Mouse (Mus musculus) kidney, embryonic 16.5 days (tissue): ENCODE measurements around the gene Ergic1. TPM values are rescaled to one million over a fixed set of nuclear protein-coding genes. Genes with fewer than 3 reads are reported as not detected.

ENCODE experiments used
- ATAC-seq: fragments of 200-750 bp; cut with Nextera tagmentation; 2 replicates; pipeline ENCODE4 v1.8.0; 2017; ENCODE audit warnings: moderate TSS enrichment; ENCODE audit not compliant: low FRiP score, low TSS enrichment
- H3K27ac ChIP-seq: fragments of 300-500 bp; sonication (generic); 2 replicates; pipeline ENCODE4 v1.5.1; 2014; ENCODE audit warnings: low read length
- H3K27me3 ChIP-seq: fragments of 300-500 bp; sonication (generic); 2 replicates; pipeline ENCODE4 v1.6.1; 2014; ENCODE audit warnings: low read length, control low read depth, mixed read lengths; ENCODE audit not compliant: insufficient read depth
- H3K36me3 ChIP-seq: fragments of 300-500 bp; sonication (generic); 2 replicates; pipeline ENCODE4 v1.6.1; 2014; ENCODE audit warnings: low read length, control low read depth, mixed read lengths; ENCODE audit not compliant: insufficient read depth
- H3K4me1 ChIP-seq: fragments of 300-500 bp; sonication (generic); 2 replicates; pipeline ENCODE4 v1.6.1; 2014; ENCODE audit warnings: low read length, control low read depth, mixed read lengths; ENCODE audit not compliant: insufficient read depth
- H3K4me2 ChIP-seq: fragments of 300-500 bp; sonication (generic); replicated peaks from 2 replicates; pipeline ENCODE4 v1.6.1; 2014; ENCODE audit warnings: low read depth, low read length
- H3K4me3 ChIP-seq: fragments of 300-500 bp; sonication (generic); 2 replicates; pipeline ENCODE4 v1.5.1; 2014; ENCODE audit warnings: mild to moderate bottlenecking, low read length
- H3K9ac ChIP-seq: fragments of 300-500 bp; sonication (generic); replicated peaks from 2 replicates; pipeline ENCODE4 v1.6.1; 2014; ENCODE audit warnings: low read length
- H3K9me3 ChIP-seq: fragments of 300-500 bp; sonication (generic); 2 replicates; pipeline ENCODE4 v1.6.1; 2016; ENCODE audit warnings: low read length, control low read depth
- WGBS: fragments of 180-500 bp; shearing (Covaris S2); extraction: QIAGEN DNeasy Blood & Tissue Kit; methylation state at CpG from one replicate; pipeline ENCODE4 v1.1.7; 2014; 5-methylcytosine and 5-hydroxymethylcytosine counted together
- polyA plus RNA-seq: library from polyadenylated mRNA; unstranded; fragments of >200 nt; fragmentation: Nextera tagmentation; extraction: Ambion mirVana; gene quantifications from 2 replicates; pipeline ENCODE4 v1.2.1, GENCODE M21; 2015

Ergic1 gene
- polyA plus RNA-seq, 1 experiment from 2014 or later = 131 TPM

DNA sequence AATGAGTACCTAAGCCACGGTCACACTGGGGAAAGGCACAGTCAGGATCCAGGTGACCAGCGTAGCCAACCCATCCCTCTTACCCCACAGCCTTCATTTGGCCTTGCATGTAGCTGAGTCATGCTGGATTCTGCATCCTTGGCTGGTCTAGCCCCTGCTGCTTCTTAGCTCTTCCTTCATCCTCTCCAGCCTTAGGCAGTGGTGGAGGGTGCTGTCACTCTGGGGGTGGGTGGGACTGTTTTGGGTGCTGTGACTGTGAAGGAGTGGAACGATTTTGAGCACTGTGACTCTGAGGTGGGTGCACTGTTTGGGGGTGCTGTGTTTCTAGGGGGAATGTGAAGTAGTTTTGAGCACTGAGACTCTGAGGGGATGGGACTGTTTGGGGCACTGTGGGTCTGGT lies 67.6 kb downstream of the Ergic1 start:
- Histone ChIP-seq H3K36me3 (peaks cover 61% of the 10 kb centered on the region), H3K4me2 (no peak overlapping the region), H3K9me3 (no peaks in the 10 kb centered on the region), H3K4me1 (no peaks in the 10 kb centered on the region), H3K27ac (no peak overlapping the region), H3K4me3 (no peak overlapping the region), H3K9ac (no peak overlapping the region), H3K27me3 (no peaks in the 10 kb centered on the region)
- WGBS = 88% methylated on average over 3 of the region's 3 CpGs
- ATAC-seq = no peak

DNA sequence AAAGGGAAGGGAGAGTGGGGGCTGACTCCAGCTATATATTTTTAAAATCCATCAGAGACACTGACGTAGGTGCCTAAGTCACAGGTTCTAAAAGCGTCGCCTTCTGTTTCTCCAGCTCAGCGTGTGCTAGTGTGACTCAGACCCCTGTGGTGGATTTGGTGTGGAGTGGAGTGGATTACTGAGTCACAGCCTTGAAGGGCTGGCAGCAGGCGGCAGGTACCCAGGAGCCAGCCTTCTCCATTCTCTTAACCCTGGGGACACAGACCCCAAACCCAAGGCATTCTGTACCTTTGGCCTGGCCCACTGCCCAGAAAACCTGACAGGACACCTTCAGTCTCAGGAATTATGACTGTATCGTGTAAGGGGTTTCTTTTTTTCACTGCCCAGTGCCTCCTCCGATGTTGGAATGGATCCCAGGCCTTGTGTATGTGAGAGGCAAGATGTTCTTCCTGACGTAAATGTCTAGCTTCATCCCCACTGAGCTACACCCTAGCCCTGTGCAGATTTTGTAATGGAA lies 70.6 kb downstream of the Ergic1 start:
- no peak for ATAC-seq
- no peak overlapping the region for H3K27ac ChIP-seq
- H3K36me3 ChIP-seq = peaks cover 53% of the 10 kb centered on the region
- no peak overlapping the region for H3K9ac ChIP-seq
- no peaks in the 10 kb centered on the region for H3K27me3 ChIP-seq
- WGBS = 79% methylated on average over 8 of the region's 8 CpGs
- H3K4me1 ChIP-seq = no peaks in the 10 kb centered on the region
- no peaks in the 10 kb centered on the region for H3K9me3 ChIP-seq
- H3K4me3 ChIP-seq = no peak overlapping the region
- no peak overlapping the region for H3K4me2 ChIP-seq

DNA sequence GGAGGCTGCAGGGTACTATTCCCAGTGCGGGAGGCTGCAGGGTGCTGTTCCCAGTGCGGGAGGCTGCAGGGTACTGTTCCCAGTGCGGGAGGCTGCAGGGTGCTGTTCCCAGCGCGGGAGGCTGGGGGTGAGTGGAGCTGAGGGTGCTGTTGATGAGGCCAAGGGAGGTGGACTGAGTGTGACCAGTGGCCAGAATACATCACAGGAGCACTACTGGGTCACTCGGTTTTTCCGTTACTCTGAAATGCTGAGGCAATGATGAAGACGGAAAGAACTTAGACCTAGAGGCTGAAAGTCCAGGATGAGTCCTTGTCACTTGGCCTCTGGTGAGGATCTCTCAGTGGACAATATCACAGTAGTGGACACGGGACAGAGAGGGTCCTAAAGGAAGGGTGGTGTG lies 71.9 kb downstream of the Ergic1 start:
- WGBS = 91% methylated on average over 8 of the region's 9 CpGs
- Histone ChIP-seq H3K27ac (no peak overlapping the region), H3K36me3 (peaks cover 49% of the 10 kb centered on the region)

DNA sequence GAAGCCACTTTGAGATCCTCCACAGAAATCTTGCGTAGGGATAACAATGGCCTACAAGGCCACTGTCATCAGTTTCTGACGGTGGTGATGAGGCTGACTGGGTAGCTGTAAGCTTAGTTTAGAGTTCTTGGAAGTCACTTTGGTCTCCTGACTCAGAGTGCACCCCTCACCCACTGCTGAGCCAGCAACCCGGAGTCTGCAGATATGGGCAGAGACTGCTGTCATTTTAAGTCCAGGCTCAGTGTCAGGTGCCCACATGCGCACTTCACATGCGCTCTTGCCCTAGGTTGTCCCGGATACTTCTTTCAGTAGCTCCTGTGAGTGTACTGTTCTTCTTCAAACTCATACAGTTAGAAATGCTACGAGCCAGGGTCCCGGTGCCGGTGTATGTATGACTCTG lies 72.6 kb downstream of the Ergic1 start:
- Histone ChIP-seq H3K4me3 (no peak overlapping the region), H3K4me2 (no peak overlapping the region), H3K4me1 (peaks cover 3% of the 10 kb centered on the region; the same call in 1 of the 2 replicates), H3K9me3 (no peaks in the 10 kb centered on the region), H3K9ac (no peak overlapping the region), H3K27me3 (no peaks in the 10 kb centered on the region), H3K27ac (no peak overlapping the region), H3K36me3 (peaks cover 49% of the 10 kb centered on the region)
- ATAC-seq = no peak
- WGBS = 95% methylated on average over 9 of the region's 9 CpGs

More for the DNA sequence above, 71.9 kb downstream of the Ergic1 start:
- no peak overlapping the region for H3K4me3 ChIP-seq
- H3K4me2 ChIP-seq = no peak overlapping the region
- no peaks in the 10 kb centered on the region for H3K9me3 ChIP-seq
- no peak for ATAC-seq
- H3K27me3 ChIP-seq = no peaks in the 10 kb centered on the region
- H3K4me1 ChIP-seq = peaks cover 3% of the 10 kb centered on the region; the same call in 1 of the 2 replicates
- H3K9ac ChIP-seq = no peak overlapping the region

DNA sequence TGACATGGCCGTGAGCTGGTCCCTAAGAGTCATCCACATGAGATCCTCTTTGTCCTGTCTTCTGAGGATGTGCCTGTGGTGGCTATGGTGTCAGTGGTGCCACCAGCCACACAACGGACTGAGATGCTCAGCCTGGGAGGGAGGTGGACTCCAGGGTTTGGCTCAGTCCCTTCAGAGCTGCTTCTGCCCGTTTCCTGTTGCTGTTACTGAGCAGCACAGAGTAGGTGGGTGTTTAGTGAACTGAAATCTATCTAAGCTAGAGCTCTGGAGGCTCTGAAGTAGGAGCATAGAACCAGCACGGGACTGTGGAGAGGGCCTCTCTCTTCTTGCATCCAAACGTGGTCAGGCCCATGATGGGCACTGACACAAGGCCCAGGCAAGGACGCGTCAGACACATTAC lies 73.2 kb downstream of the Ergic1 start:
- no peak overlapping the region for H3K27ac ChIP-seq
- H3K9me3 ChIP-seq = no peaks in the 10 kb centered on the region
- H3K36me3 ChIP-seq = peaks cover 49% of the 10 kb centered on the region
- no peak overlapping the region for H3K9ac ChIP-seq
- no peak overlapping the region for H3K4me2 ChIP-seq
- no peak overlapping the region for H3K4me3 ChIP-seq
- no peak for ATAC-seq
- H3K4me1 ChIP-seq = peaks cover 3% of the 10 kb centered on the region; the same call in 1 of the 2 replicates
- H3K27me3 ChIP-seq = no peaks in the 10 kb centered on the region
- WGBS = 88% methylated on average over 7 of the region's 7 CpGs

DNA sequence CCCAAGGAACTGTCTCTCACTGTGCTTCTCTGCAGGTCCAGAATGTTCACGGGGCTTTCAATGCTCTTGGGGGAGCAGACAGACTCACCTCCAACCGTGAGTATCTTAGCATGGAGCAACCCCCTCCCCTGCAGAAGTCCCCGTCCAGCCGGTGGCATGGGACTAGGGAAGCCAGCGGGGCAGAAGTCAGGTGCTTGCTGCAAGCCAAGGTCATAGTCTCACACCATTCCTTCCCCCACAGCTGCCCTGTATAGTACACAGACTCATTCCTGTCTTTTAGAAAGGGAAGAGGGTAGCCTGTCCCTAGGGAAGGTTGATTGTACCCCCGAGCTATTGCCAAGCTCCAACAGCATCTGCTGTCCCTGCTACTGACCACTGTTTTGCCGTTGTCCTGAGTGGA lies 74.7 kb downstream of the Ergic1 start:
- Histone ChIP-seq H3K4me1 (peaks cover 3% of the 10 kb centered on the region; the same call in 1 of the 2 replicates), H3K9ac (no peak overlapping the region), H3K4me3 (no peak overlapping the region), H3K9me3 (no peaks in the 10 kb centered on the region), H3K27me3 (no peaks in the 10 kb centered on the region), H3K4me2 (no peak overlapping the region), H3K27ac (no peak overlapping the region), H3K36me3 (peaks cover 47% of the 10 kb centered on the region)
- ATAC-seq = no peak
- 84% methylated on average over 7 of the region's 7 CpGs for WGBS

DNA sequence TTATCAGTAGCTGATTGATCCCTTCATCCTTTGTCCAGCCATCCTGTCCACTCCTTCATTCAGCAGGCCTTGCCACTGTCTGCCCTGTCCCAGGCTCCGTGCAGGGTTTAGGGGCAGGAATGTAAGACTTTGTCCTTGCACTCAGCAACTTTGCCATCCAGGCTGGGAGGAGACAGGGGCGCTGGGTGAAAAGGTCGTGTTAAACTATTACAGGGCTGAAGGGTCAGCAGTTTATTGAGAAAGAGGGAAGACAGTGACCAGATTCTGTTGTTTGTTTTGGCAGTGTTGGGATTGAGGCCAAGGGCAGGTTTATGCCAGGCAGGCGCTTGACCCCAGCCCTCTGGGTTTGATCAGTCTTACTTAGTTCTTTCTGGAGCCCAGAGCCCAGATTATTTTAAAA lies 76.6 kb downstream of the Ergic1 start:
- Histone ChIP-seq H3K27ac (peak overlapping the region; percentile 13), H3K4me2 (no peak overlapping the region), H3K4me3 (no peak overlapping the region), H3K4me1 (peaks cover 3% of the 10 kb centered on the region; the same call in 1 of the 2 replicates), H3K27me3 (no peaks in the 10 kb centered on the region), H3K9me3 (no peaks in the 10 kb centered on the region), H3K9ac (0 out of 2 replicates have a peak overlapping the region, but pooled peaks have one; percentile 23), H3K36me3 (peaks cover 53% of the 10 kb centered on the region)
- 53% methylated on average over 4 of the region's 4 CpGs for WGBS
- ATAC-seq = peak; percentile 33; the same call in 1 of the 2 replicates

DNA sequence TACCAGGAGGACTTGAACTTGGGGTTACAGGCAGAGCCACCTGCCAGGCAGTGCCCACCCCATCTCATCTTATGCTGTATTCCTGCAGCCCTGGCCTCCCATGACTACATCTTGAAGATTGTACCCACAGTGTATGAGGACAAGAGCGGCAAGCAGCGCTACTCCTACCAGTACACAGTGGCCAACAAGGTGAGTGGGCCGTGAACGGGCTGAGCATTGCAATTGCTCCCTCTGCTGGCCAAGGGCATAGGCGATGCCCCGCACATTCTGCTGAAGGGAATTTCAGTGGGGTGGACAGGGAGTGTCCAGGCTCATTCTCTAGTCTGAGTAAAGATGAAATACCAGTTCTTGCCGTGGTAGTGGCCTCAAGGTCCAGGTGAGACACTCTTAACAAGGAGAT lies 77.4 kb downstream of the Ergic1 start:
- H3K27ac ChIP-seq = no peak overlapping the region
- H3K27me3 ChIP-seq = no peaks in the 10 kb centered on the region

DNA sequence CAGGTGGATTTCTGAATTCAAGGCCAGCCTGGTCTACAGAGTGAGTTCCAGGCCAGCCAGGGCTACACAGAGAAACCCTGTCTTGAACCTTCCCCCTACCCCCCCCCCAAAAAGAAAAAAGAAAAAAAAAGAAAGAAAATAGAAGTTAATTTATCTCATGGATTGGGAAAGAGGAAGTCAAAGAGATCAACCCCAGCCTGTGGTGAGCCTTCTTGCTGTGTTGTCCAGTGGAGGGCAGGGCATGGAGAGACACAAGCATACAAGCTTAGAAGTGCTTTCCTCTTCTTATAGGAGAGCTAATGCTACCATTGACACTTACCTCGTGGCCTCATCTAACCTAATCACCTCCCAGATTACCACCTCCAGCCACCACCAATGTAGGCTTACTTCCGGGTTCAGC lies 78.5 kb downstream of the Ergic1 start:
- Histone ChIP-seq H3K27me3 (no peaks in the 10 kb centered on the region), H3K4me1 (peaks cover 3% of the 10 kb centered on the region; the same call in 1 of the 2 replicates), H3K9me3 (no peaks in the 10 kb centered on the region), H3K4me2 (no peak overlapping the region), H3K36me3 (peaks cover 63% of the 10 kb centered on the region), H3K9ac (no peak overlapping the region), H3K4me3 (no peak overlapping the region), H3K27ac (no peak overlapping the region)
- ATAC-seq = no peak
- WGBS = 81% methylated on average over 2 of the region's 2 CpGs

More for the DNA sequence above, 77.4 kb downstream of the Ergic1 start:
- peaks cover 3% of the 10 kb centered on the region; the same call in 1 of the 2 replicates for H3K4me1 ChIP-seq
- H3K4me3 ChIP-seq = no peak overlapping the region
- H3K36me3 ChIP-seq = peaks cover 61% of the 10 kb centered on the region
- H3K4me2 ChIP-seq = no peak overlapping the region
- no peak overlapping the region for H3K9ac ChIP-seq
- H3K9me3 ChIP-seq = no peaks in the 10 kb centered on the region
- peak; percentile 82 for ATAC-seq
- 16% methylated on average over 7 of the region's 7 CpGs for whole genome bisulfite sequencing

DNA sequence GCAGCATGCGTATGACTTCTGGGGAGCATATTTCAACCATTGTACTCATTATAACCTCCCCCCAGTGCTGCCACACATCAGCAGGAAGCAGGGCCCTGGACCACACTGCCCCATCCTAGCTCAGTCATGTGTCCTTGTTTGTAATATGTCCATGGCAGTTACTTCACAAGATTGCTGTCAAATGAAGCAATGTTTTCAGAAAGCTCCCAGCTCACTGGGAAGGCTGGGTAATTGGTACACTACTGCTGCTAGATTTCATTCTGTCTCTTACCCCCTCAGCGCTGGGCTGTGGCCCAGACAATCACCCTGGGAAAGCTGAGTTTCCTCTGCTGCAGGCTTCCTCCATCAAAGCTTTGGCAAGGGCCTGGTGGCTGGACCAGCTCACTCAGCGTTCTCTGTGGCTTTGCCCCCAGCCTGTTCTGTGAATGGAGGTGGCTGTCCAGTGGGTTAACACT lies 79.0 kb downstream of the Ergic1 start:
- Histone ChIP-seq H3K36me3 (peaks cover 62% of the 10 kb centered on the region), H3K9me3 (no peaks in the 10 kb centered on the region), H3K4me3 (no peak overlapping the region), H3K9ac (no peak overlapping the region), H3K27me3 (no peaks in the 10 kb centered on the region), H3K27ac (no peak overlapping the region), H3K4me2 (no peak overlapping the region), H3K4me1 (peaks cover 3% of the 10 kb centered on the region; the same call in 1 of the 2 replicates)
- WGBS = 90% methylated on average over 3 of the region's 3 CpGs
- ATAC-seq = no peak
